Mouse (Mus musculus): ENCODE data around the gene Gm27021.

The Gm27021 gene

GRCm38 (mm10) chr8:120565151-120565711, 102.6 kb downstream of the Gm27021 start:
- no peak for DNase-seq (ENCODE audit: low spot score)

GRCm38 (mm10) chr8:120563851-120564837, 103.7 kb downstream of the Gm27021 start:
- DNase-seq (ENCODE audit: low spot score): peak; percentile 67

GRCm38 (mm10) chr8:120563348-120563724, 104.5 kb downstream of the Gm27021 start:
- no peak for DNase-seq (ENCODE audit: low spot score)

GRCm38 (mm10) chr8:120562680-120563347, 105.1 kb downstream of the Gm27021 start:
- DNase-seq (ENCODE audit: low spot score): no peak

GRCm38 (mm10) chr8:120561539-120562435, 106.1 kb downstream of the Gm27021 start:
- DNase-seq (ENCODE audit: low spot score): no peak

GRCm38 (mm10) chr8:120560535-120560934, 107.3 kb downstream of the Gm27021 start:
- no peak for DNase-seq (ENCODE audit: low spot score)

GRCm38 (mm10) chr8:120559654-120560053, 108.2 kb downstream of the Gm27021 start:
- no peak for DNase-seq (ENCODE audit: low spot score)

All from urinary bladder, postnatal 25 days (tissue).